Mouse (Mus musculus): Measurements from ENCODE around the gene Dbndd1. TPM values are rescaled to one million over a fixed set of nuclear protein-coding genes. Genes with fewer than 3 reads are reported as not detected.

Dbndd1 gene
- polyA plus RNA-seq, 1 experiment from 2014 or later, result 85.6 TPM

GRCm38 (mm10) chr8:123518172-123518571, 2.9 kb upstream of the Dbndd1 start:
- H3K4me1 ChIP-seq (ENCODE audit: control insufficient read depth, insufficient read depth, low read depth, low read length), result peaks cover 22% of the 10 kb centered on the region
- H3K4me2 ChIP-seq (ENCODE audit: low read length), result peak overlapping the region; percentile 90
- H3K27me3 ChIP-seq (replicated peaks; ENCODE audit: control insufficient read depth, insufficient read depth, low read length), result no peaks in the 10 kb centered on the region
- H3K9me3 ChIP-seq (ENCODE audit: control insufficient read depth, low read length), result no peaks in the 10 kb centered on the region
- ATAC-seq, result no peak
- H3K4me3 ChIP-seq (ENCODE audit: low read length), result peak overlapping the region; percentile 81
- peak overlapping the region; percentile 85 for H3K9ac ChIP-seq (ENCODE audit: low read depth, low read length)
- 40% methylated on average over 10 of the region's 10 CpGs for WGBS
- 0 out of 2 replicates have a peak overlapping the region, but pooled peaks have one; percentile 45 for H3K27ac ChIP-seq (ENCODE audit: low read depth, low read length)
- peaks cover 8% of the 10 kb centered on the region for H3K36me3 ChIP-seq (ENCODE audit: control insufficient read depth, insufficient read depth, low read length)

- Histone ChIP-seq H3K9me3 (ENCODE audit: control insufficient read depth, low read length) (no peaks in the 10 kb centered on the region), H3K9ac (ENCODE audit: low read depth, low read length) (no peak overlapping the region), H3K4me2 (ENCODE audit: low read length) (no peak overlapping the region), H3K27ac (ENCODE audit: low read depth, low read length) (no peak overlapping the region), H3K4me1 (ENCODE audit: control insufficient read depth, insufficient read depth, low read depth, low read length) (peaks cover 32% of the 10 kb centered on the region), H3K27me3 (replicated peaks; ENCODE audit: control insufficient read depth, insufficient read depth, low read length) (no peaks in the 10 kb centered on the region), H3K4me3 (ENCODE audit: low read length) (no peak overlapping the region), H3K36me3 (ENCODE audit: control insufficient read depth, insufficient read depth, low read length) (peaks cover 2% of the 10 kb centered on the region; the same call in 1 of the 2 replicates)
- no peak for ATAC-seq
- WGBS, result 41% methylated on average over 2 of the region's 2 CpGs
Observed at GRCm38 (mm10) chr8:123516596-123516995, 1.3 kb upstream of the Dbndd1 start.

- H3K4me3 ChIP-seq (ENCODE audit: low read length), result peak overlapping the region; percentile 54
- ATAC-seq, result no peak
- peak overlapping the region; percentile 62 for H3K4me2 ChIP-seq (ENCODE audit: low read length)
- peaks cover 32% of the 10 kb centered on the region for H3K4me1 ChIP-seq (ENCODE audit: control insufficient read depth, insufficient read depth, low read depth, low read length)
- peak overlapping the region; percentile 88 for H3K27ac ChIP-seq (ENCODE audit: low read depth, low read length)
- peak overlapping the region; percentile 86 for H3K9ac ChIP-seq (ENCODE audit: low read depth, low read length)
- no peaks in the 10 kb centered on the region for H3K9me3 ChIP-seq (ENCODE audit: control insufficient read depth, low read length)
- no peaks in the 10 kb centered on the region for H3K27me3 ChIP-seq (replicated peaks; ENCODE audit: control insufficient read depth, insufficient read depth, low read length)
- H3K36me3 ChIP-seq (ENCODE audit: control insufficient read depth, insufficient read depth, low read length), result peaks cover under 1% of the 10 kb centered on the region; the same call in 1 of the 2 replicates
- 0% methylated on average over 4 of the region's 11 CpGs for WGBS
Observed at GRCm38 (mm10) chr8:123515540-123515897, 256 bp upstream of the Dbndd1 start.

GRCm38 (mm10) chr8:123514136-123514535, 1.1 kb downstream of the Dbndd1 start:
- ATAC-seq, result no peak
- H3K9ac ChIP-seq (ENCODE audit: low read depth, low read length), result peak overlapping the region; percentile 86
- H3K36me3 ChIP-seq (ENCODE audit: control insufficient read depth, insufficient read depth, low read length), result peaks cover 7% of the 10 kb centered on the region; the same call in 1 of the 2 replicates
- H3K27ac ChIP-seq (ENCODE audit: low read depth, low read length), result peak overlapping the region; percentile 88
- peak overlapping the region; percentile 62 for H3K4me2 ChIP-seq (ENCODE audit: low read length)
- H3K27me3 ChIP-seq (replicated peaks; ENCODE audit: control insufficient read depth, insufficient read depth, low read length), result no peaks in the 10 kb centered on the region
- 4% methylated on average over 9 of the region's 9 CpGs for WGBS
- H3K9me3 ChIP-seq (ENCODE audit: control insufficient read depth, low read length), result no peaks in the 10 kb centered on the region
- peak overlapping the region; percentile 54 for H3K4me3 ChIP-seq (ENCODE audit: low read length)
- peaks cover 25% of the 10 kb centered on the region for H3K4me1 ChIP-seq (ENCODE audit: control insufficient read depth, insufficient read depth, low read depth, low read length)

GRCm38 (mm10) chr8:123510819-123511218, 4.4 kb downstream of the Dbndd1 start:
- Histone ChIP-seq H3K4me3 (ENCODE audit: low read length) (no peak overlapping the region), H3K9ac (ENCODE audit: low read depth, low read length) (no peak overlapping the region), H3K4me2 (ENCODE audit: low read length) (no peak overlapping the region), H3K27ac (ENCODE audit: low read depth, low read length) (no peak overlapping the region), H3K4me1 (ENCODE audit: control insufficient read depth, insufficient read depth, low read depth, low read length) (peaks cover 17% of the 10 kb centered on the region), H3K9me3 (ENCODE audit: control insufficient read depth, low read length) (no peaks in the 10 kb centered on the region), H3K27me3 (replicated peaks; ENCODE audit: control insufficient read depth, insufficient read depth, low read length) (no peaks in the 10 kb centered on the region), H3K36me3 (ENCODE audit: control insufficient read depth, insufficient read depth, low read length) (peaks cover 37% of the 10 kb centered on the region)
- ATAC-seq, result no peak
- WGBS, result 83% methylated on average over 5 of the region's 5 CpGs

DNA sequence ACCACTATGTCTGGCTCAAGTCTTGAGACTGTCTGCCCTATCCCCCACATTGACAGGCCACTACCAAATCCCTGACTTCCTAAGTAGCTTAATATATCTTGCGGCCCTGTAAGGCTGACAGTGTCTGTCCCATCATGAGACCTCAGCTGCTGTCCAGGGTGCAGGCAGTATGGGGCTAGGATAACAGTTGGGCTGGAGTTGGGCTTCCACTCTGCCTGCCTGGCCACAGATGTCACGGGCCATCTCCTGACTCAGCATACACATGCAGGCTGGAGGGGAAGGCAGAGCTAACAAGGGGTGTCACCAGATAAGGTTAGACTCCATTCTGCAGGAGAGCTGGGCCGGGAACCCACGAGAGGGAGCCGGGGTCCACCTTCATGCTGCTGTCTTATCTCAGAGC, 8.1 kb downstream of the Dbndd1 start:
- Histone ChIP-seq H3K27ac (ENCODE audit: low read depth, low read length) (no peak overlapping the region), H3K4me2 (ENCODE audit: low read length) (no peak overlapping the region), H3K27me3 (replicated peaks; ENCODE audit: control insufficient read depth, insufficient read depth, low read length) (no peaks in the 10 kb centered on the region), H3K36me3 (ENCODE audit: control insufficient read depth, insufficient read depth, low read length) (peaks cover 54% of the 10 kb centered on the region), H3K4me1 (ENCODE audit: control insufficient read depth, insufficient read depth, low read depth, low read length) (no peaks in the 10 kb centered on the region), H3K9ac (ENCODE audit: low read depth, low read length) (no peak overlapping the region), H3K9me3 (ENCODE audit: control insufficient read depth, low read length) (no peaks in the 10 kb centered on the region), H3K4me3 (ENCODE audit: low read length) (no peak overlapping the region)
- WGBS, result 100% methylated on average over 5 of the region's 5 CpGs
- no peak for ATAC-seq

GRCm38 (mm10) chr8:123505695-123506094, 9.6 kb downstream of the Dbndd1 start:
- Histone ChIP-seq H3K4me2 (ENCODE audit: low read length) (no peak overlapping the region), H3K4me1 (ENCODE audit: control insufficient read depth, insufficient read depth, low read depth, low read length) (no peaks in the 10 kb centered on the region), H3K27me3 (replicated peaks; ENCODE audit: control insufficient read depth, insufficient read depth, low read length) (no peaks in the 10 kb centered on the region), H3K9me3 (ENCODE audit: control insufficient read depth, low read length) (no peaks in the 10 kb centered on the region), H3K9ac (ENCODE audit: low read depth, low read length) (no peak overlapping the region), H3K4me3 (ENCODE audit: low read length) (no peak overlapping the region), H3K36me3 (ENCODE audit: control insufficient read depth, insufficient read depth, low read length) (peaks cover 58% of the 10 kb centered on the region), H3K27ac (ENCODE audit: low read depth, low read length) (no peak overlapping the region)
- WGBS, result 74% methylated on average over 9 of the region's 9 CpGs
- ATAC-seq, result no peak

DNA sequence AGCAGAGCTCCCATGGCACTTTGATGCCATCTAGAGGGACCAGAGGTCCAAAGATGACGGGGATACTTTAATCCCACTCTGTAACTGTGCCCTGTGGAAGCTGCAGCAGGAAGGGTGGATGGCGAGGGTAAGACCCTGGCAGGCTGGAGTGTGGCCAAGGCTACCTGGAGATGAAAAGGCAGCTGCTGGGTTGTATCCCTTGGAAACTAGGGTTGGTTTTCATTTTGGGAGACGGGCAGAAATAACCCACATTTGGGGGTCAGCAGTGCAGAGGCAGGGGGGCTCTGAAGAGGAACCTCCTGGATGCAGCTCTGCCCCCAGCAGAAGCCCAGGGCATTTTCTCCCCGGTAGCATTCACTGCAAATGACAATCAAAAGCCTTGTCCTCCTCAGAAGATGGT, 10.0 kb downstream of the Dbndd1 start:
- H3K27me3 ChIP-seq (replicated peaks; ENCODE audit: control insufficient read depth, insufficient read depth, low read length), result no peaks in the 10 kb centered on the region
- no peaks in the 10 kb centered on the region for H3K4me1 ChIP-seq (ENCODE audit: control insufficient read depth, insufficient read depth, low read depth, low read length)
- no peak for ATAC-seq
- WGBS, result 65% methylated on average over 4 of the region's 4 CpGs
- no peak overlapping the region for H3K4me3 ChIP-seq (ENCODE audit: low read length)
- peaks cover 60% of the 10 kb centered on the region for H3K36me3 ChIP-seq (ENCODE audit: control insufficient read depth, insufficient read depth, low read length)
- no peak overlapping the region for H3K27ac ChIP-seq (ENCODE audit: low read depth, low read length)
- no peak overlapping the region for H3K4me2 ChIP-seq (ENCODE audit: low read length)
- no peaks in the 10 kb centered on the region for H3K9me3 ChIP-seq (ENCODE audit: control insufficient read depth, low read length)
- H3K9ac ChIP-seq (ENCODE audit: low read depth, low read length), result no peak overlapping the region

DNA sequence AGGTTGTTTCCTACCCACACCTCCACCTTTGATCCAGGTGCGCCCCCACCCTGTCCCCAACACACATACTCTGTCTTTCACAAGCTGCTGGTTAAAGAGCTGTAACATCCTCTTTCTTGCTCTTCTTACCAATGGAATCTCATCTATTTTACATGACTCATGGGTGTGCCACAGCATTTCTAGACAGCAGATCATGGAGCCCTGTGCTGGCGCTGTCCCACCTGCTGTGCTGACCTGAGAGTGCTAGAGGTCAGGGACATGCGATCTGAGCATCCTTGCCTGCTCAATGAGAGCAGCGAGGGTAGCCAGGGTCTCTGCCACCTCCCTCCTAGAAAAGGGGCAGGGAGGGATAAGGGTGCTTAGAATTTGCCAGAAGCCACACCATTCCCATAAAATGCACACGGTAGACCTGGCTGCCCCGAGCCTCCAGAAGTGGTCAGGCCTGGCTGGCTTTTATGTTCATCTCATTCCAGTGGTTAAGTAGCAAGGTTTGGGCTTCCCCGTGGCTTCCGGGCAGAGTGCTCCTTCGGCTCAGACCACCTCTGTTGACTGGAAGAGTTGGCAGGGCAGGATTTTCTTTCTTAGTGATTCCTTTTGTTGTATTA, 10.6 kb downstream of the Dbndd1 start:
- 83% methylated on average over 9 of the region's 9 CpGs for WGBS
- Histone ChIP-seq H3K9me3 (ENCODE audit: control insufficient read depth, low read length) (no peaks in the 10 kb centered on the region), H3K27ac (ENCODE audit: low read depth, low read length) (no peak overlapping the region), H3K36me3 (ENCODE audit: control insufficient read depth, insufficient read depth, low read length) (peaks cover 64% of the 10 kb centered on the region), H3K4me1 (ENCODE audit: control insufficient read depth, insufficient read depth, low read depth, low read length) (no peaks in the 10 kb centered on the region), H3K9ac (ENCODE audit: low read depth, low read length) (no peak overlapping the region), H3K4me3 (ENCODE audit: low read length) (no peak overlapping the region), H3K4me2 (ENCODE audit: low read length) (no peak overlapping the region), H3K27me3 (replicated peaks; ENCODE audit: control insufficient read depth, insufficient read depth, low read length) (no peaks in the 10 kb centered on the region)
- ATAC-seq, result no peak

All from hindbrain, embryonic 16.5 days (tissue).